Mouse (Mus musculus): Measurements from ENCODE around the gene Pde4d. TPM values are rescaled to one million over a fixed set of nuclear protein-coding genes. Genes with fewer than 3 reads are reported as not detected.

Gene Pde4d
- polyA plus RNA-seq, 1 experiment, result 15.1 TPM

DNA sequence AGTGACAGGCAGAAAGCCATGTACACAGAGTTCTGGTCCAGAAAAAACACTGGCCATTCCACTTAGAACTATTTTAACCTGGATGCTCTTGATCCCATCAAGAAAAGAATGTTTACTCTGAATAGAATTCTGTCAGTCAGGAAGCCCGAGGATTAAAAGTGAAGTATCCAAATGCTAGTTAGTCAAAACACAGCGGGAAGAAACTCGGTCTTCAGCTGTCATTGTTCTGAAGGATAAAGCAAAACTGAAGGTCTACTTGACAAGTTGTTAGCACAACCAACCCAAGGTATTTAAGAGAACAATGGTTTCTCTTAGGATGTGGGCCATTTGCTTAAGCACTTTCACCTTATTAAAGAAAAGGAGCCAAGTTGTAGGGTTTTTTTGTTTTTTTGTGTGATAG lies 1327.2 kb downstream of the Pde4d start:
- H3K79me3 ChIP-seq (ENCODE audit: low read depth), result peaks cover 6% of the 10 kb centered on the region
- no peaks in the 10 kb centered on the region for H3K27me3 ChIP-seq (ENCODE audit: control insufficient read depth, insufficient read depth, insufficient read length)
- no peak overlapping the region for H3K4me3 ChIP-seq (ENCODE audit: insufficient read depth, poor library complexity, severe bottlenecking)
- H3K36me3 ChIP-seq (ENCODE audit: control insufficient read depth, insufficient read depth), result peaks cover 18% of the 10 kb centered on the region
- no peak for TF ChIP-seq CTCF (IDR thresholded peaks at IDR 0.05; ENCODE audit: control insufficient read depth, insufficient read depth, insufficient read length)
- peaks cover 26% of the 10 kb centered on the region for H3K79me2 ChIP-seq (ENCODE audit: control insufficient read depth, insufficient read depth)
- no peak overlapping the region for H3ac ChIP-seq (ENCODE audit: control insufficient read depth, insufficient read length, low read depth)

DNA sequence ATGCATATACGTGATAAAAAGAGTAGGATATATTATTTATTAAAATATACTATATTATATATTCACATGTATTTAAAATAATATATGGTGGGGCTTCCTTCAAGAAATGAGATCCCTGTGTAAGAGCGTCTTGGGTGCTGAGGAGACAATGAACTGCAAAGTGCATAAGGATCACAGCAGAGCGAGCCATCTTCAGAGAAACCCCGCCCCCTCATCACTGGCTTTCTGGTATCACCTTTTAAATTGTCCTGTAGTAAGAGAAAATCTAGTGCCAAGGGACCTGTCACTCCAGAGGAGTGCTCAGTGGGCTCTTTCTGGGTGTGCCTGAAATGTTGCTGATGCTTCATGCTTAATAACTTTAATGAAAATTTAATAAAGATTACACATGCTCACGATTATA lies 1327.7 kb downstream of the Pde4d start:
- TF ChIP-seq CTCF (IDR thresholded peaks at IDR 0.05; ENCODE audit: control insufficient read depth, insufficient read depth, insufficient read length) (no peak), USF1 (IDR thresholded peaks at IDR 0.05; ENCODE audit: low read depth) (no peak), MAX (IDR thresholded peaks at IDR 0.05) (no peak), MYOD1 (IDR thresholded peaks at IDR 0.05; ENCODE audit: control insufficient read depth, insufficient read length, low read depth) (no peak), FOSL1 (IDR thresholded peaks at IDR 0.05; ENCODE audit: insufficient read depth, low read length, poor library complexity, severe bottlenecking) (no peak), CEBPB (IDR thresholded peaks at IDR 0.05; ENCODE audit: low read depth) (no peak), MYOG (IDR thresholded peaks at IDR 0.05; ENCODE audit: control insufficient read depth, extremely low read depth, insufficient read length) (no peak)
- Histone ChIP-seq H3K79me3 (ENCODE audit: low read depth) (peaks cover 6% of the 10 kb centered on the region), H3ac (ENCODE audit: control insufficient read depth, insufficient read length, low read depth) (no peak overlapping the region), H3K79me2 (ENCODE audit: control insufficient read depth, insufficient read depth) (peaks cover 26% of the 10 kb centered on the region), H3K36me3 (ENCODE audit: control insufficient read depth, insufficient read depth) (peaks cover 13% of the 10 kb centered on the region), H3K27me3 (ENCODE audit: control insufficient read depth, insufficient read depth, insufficient read length) (no peaks in the 10 kb centered on the region), H3K4me3 (ENCODE audit: insufficient read depth, poor library complexity, severe bottlenecking) (no peak overlapping the region)

DNA sequence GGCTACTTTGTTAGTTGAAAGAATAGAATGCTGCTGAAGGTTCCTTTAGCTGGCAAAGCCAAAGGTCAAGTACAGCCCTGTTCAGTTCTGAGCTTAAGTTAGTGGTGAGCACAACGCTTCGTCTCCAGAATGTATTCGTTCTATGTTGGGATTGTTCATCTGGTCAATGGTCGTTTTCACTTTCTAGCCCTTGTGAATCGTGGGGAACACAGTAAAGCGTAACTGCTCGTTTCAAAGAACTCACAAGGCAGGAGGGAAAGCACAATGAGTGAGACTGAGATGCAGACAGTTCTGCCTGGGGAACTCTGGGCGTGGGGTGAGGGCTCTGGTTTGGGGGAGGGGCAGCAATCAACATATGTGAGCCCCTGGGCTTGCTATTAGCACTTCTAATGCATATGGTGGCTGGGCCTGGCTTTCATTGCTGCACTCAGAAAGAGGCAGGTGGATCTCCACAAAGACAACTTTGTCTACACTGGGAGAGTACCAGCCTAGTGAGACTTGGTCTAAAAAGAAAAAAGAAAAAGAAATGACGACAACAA lies 1328.6 kb downstream of the Pde4d start:
- Histone ChIP-seq H3ac (ENCODE audit: control insufficient read depth, insufficient read length, low read depth) (no peak overlapping the region), H3K79me2 (ENCODE audit: control insufficient read depth, insufficient read depth) (peaks cover 26% of the 10 kb centered on the region), H3K27me3 (ENCODE audit: control insufficient read depth, insufficient read depth, insufficient read length) (no peaks in the 10 kb centered on the region), H3K36me3 (ENCODE audit: control insufficient read depth, insufficient read depth) (peaks cover 9% of the 10 kb centered on the region), H3K79me3 (ENCODE audit: low read depth) (peaks cover 6% of the 10 kb centered on the region), H3K4me3 (ENCODE audit: insufficient read depth, poor library complexity, severe bottlenecking) (no peak overlapping the region)
- TF ChIP-seq USF1 (IDR thresholded peaks at IDR 0.05; ENCODE audit: low read depth), result no peak
- no peak for TF ChIP-seq CEBPB (IDR thresholded peaks at IDR 0.05; ENCODE audit: low read depth)
- TF ChIP-seq MYOG (IDR thresholded peaks at IDR 0.05; ENCODE audit: control insufficient read depth, extremely low read depth, insufficient read length), result no peak
- TF ChIP-seq CTCF (IDR thresholded peaks at IDR 0.05; ENCODE audit: control insufficient read depth, insufficient read depth, insufficient read length), result no peak
- no peak for TF ChIP-seq MYOD1 (IDR thresholded peaks at IDR 0.05; ENCODE audit: control insufficient read depth, insufficient read length, low read depth)
- TF ChIP-seq MAX (IDR thresholded peaks at IDR 0.05), result no peak
- TF ChIP-seq FOSL1 (IDR thresholded peaks at IDR 0.05; ENCODE audit: insufficient read depth, low read length, poor library complexity, severe bottlenecking), result no peak

DNA sequence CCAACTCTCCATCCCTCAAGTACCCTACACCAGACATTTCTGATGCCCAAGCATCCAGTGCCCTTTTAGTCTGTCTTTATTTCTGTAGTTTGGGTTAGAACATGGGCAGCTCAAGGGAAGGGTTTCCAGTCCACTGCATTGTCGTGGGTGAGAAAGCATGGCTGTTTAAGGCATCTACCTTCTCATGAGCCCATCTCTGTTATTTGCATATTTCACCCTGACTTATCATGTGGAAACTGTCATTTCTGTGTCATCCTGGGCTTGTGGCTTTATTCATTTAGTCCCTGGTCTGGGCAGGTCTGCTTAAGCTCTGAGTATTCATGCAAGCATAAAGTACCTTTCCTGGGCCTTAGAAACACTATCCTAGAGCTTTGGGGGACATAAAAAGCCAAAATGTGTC lies 1331.7 kb downstream of the Pde4d start:
- Histone ChIP-seq H3K79me2 (ENCODE audit: control insufficient read depth, insufficient read depth) (peaks cover 26% of the 10 kb centered on the region), H3K4me3 (ENCODE audit: insufficient read depth, poor library complexity, severe bottlenecking) (no peak overlapping the region), H3K79me3 (ENCODE audit: low read depth) (peaks cover 6% of the 10 kb centered on the region), H3ac (ENCODE audit: control insufficient read depth, insufficient read length, low read depth) (no peak overlapping the region), H3K27me3 (ENCODE audit: control insufficient read depth, insufficient read depth, insufficient read length) (no peaks in the 10 kb centered on the region), H3K36me3 (ENCODE audit: control insufficient read depth, insufficient read depth) (peaks cover 7% of the 10 kb centered on the region)
- no peak for TF ChIP-seq CEBPB (IDR thresholded peaks at IDR 0.05; ENCODE audit: low read depth)
- TF ChIP-seq FOSL1 (IDR thresholded peaks at IDR 0.05; ENCODE audit: insufficient read depth, low read length, poor library complexity, severe bottlenecking), result no peak
- TF ChIP-seq MYOG (IDR thresholded peaks at IDR 0.05; ENCODE audit: control insufficient read depth, extremely low read depth, insufficient read length), result no peak
- no peak for TF ChIP-seq MAX (IDR thresholded peaks at IDR 0.05)
- no peak for TF ChIP-seq MYOD1 (IDR thresholded peaks at IDR 0.05; ENCODE audit: control insufficient read depth, insufficient read length, low read depth)
- TF ChIP-seq USF1 (IDR thresholded peaks at IDR 0.05; ENCODE audit: low read depth), result no peak
- no peak for TF ChIP-seq CTCF (IDR thresholded peaks at IDR 0.05; ENCODE audit: control insufficient read depth, insufficient read depth, insufficient read length)

DNA sequence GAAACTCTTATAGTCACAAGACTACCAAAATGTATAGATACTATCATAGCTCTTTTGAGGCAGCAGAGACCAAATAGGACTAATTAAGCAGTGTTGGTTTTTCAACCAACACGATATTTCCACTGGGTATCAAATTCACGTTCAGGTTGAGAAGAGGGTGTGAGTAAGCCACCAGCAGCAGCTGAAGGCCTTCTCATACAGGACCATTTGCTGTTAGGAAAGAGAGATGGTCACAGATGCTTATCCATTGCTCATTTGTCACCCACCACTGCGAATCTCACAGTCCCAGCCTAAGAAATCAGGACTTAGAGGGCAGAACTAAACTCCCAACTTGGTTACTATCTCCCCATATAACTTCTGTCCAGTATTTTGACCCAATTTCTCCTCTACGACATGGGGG lies 1338.9 kb downstream of the Pde4d start:
- Histone ChIP-seq H3K36me3 (ENCODE audit: control insufficient read depth, insufficient read depth) (peaks cover 5% of the 10 kb centered on the region), H3K4me3 (ENCODE audit: insufficient read depth, poor library complexity, severe bottlenecking) (no peak overlapping the region), H3ac (ENCODE audit: control insufficient read depth, insufficient read length, low read depth) (no peak overlapping the region), H3K27me3 (ENCODE audit: control insufficient read depth, insufficient read depth, insufficient read length) (no peaks in the 10 kb centered on the region), H3K79me2 (ENCODE audit: control insufficient read depth, insufficient read depth) (no peaks in the 10 kb centered on the region), H3K79me3 (ENCODE audit: low read depth) (no peaks in the 10 kb centered on the region)
- no peak for TF ChIP-seq FOSL1 (IDR thresholded peaks at IDR 0.05; ENCODE audit: insufficient read depth, low read length, poor library complexity, severe bottlenecking)
- TF ChIP-seq MYOD1 (IDR thresholded peaks at IDR 0.05; ENCODE audit: control insufficient read depth, insufficient read length, low read depth), result no peak
- no peak for TF ChIP-seq CEBPB (IDR thresholded peaks at IDR 0.05; ENCODE audit: low read depth)
- TF ChIP-seq MAX (IDR thresholded peaks at IDR 0.05), result no peak
- no peak for TF ChIP-seq USF1 (IDR thresholded peaks at IDR 0.05; ENCODE audit: low read depth)
- no peak for TF ChIP-seq CTCF (IDR thresholded peaks at IDR 0.05; ENCODE audit: control insufficient read depth, insufficient read depth, insufficient read length)
- no peak for TF ChIP-seq MYOG (IDR thresholded peaks at IDR 0.05; ENCODE audit: control insufficient read depth, extremely low read depth, insufficient read length)

DNA sequence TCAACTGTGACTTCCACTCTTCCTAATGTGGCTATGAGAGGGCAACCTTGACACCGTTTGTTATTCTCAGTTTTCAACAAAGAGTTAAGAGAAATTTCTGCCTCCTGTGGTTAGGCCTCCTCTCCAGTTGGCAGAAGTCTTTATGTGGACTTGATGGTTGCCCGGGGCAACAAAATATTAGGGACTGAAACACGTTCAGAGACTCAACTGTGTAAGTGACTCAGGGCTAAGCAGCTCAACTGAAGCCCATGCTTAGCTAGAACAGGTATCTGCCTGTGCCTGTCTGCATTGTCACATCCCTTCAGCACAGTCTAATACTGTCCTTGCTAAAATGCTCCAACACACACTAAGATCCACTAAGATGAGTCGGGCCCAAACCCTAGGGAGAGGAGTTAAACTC lies 1339.4 kb downstream of the Pde4d start:
- no peak for TF ChIP-seq USF1 (IDR thresholded peaks at IDR 0.05; ENCODE audit: low read depth)
- TF ChIP-seq CEBPB (IDR thresholded peaks at IDR 0.05; ENCODE audit: low read depth), result no peak
- no peak for TF ChIP-seq CTCF (IDR thresholded peaks at IDR 0.05; ENCODE audit: control insufficient read depth, insufficient read depth, insufficient read length)
- no peak for TF ChIP-seq MYOD1 (IDR thresholded peaks at IDR 0.05; ENCODE audit: control insufficient read depth, insufficient read length, low read depth)
- TF ChIP-seq MYOG (IDR thresholded peaks at IDR 0.05; ENCODE audit: control insufficient read depth, extremely low read depth, insufficient read length), result no peak
- no peak for TF ChIP-seq MAX (IDR thresholded peaks at IDR 0.05)
- TF ChIP-seq FOSL1 (IDR thresholded peaks at IDR 0.05; ENCODE audit: insufficient read depth, low read length, poor library complexity, severe bottlenecking), result no peak
- Histone ChIP-seq H3K4me3 (ENCODE audit: insufficient read depth, poor library complexity, severe bottlenecking) (no peak overlapping the region), H3ac (ENCODE audit: control insufficient read depth, insufficient read length, low read depth) (no peak overlapping the region)

More for the DNA sequence above, 1339.4 kb downstream of the Pde4d start:
- Histone ChIP-seq H3K36me3 (ENCODE audit: control insufficient read depth, insufficient read depth) (peaks cover 5% of the 10 kb centered on the region), H3K79me2 (ENCODE audit: control insufficient read depth, insufficient read depth) (no peaks in the 10 kb centered on the region), H3K79me3 (ENCODE audit: low read depth) (no peaks in the 10 kb centered on the region), H3K27me3 (ENCODE audit: control insufficient read depth, insufficient read depth, insufficient read length) (no peaks in the 10 kb centered on the region)
